Mouse (Mus musculus) CH12.LX (cell line): Measurements from ENCODE around the gene Syn3. TPM values are rescaled to one million over a fixed set of nuclear protein-coding genes. Genes with fewer than 3 reads are reported as not detected.

ENCODE experiments used
- DNase-seq: peaks from one replicate; pipeline ENCODE4 v3.0.0-alpha.2; 2013; ENCODE audit errors: extremely low read depth
- H3K27ac ChIP-seq: 2 replicates; pipeline ENCODE4 v1.5.1; 2012; ENCODE audit warnings: low read depth, mild to moderate bottlenecking, control low read depth, moderate library complexity; ENCODE audit not compliant: insufficient read depth
- H3K27me3 ChIP-seq: replicated peaks from 2 replicates; pipeline ENCODE3; 2012; ENCODE audit warnings: inconsistent platforms
- H3K36me3 ChIP-seq, 2 experiments: replicated peaks in 1 of 2; 2 replicates each; pipeline versions ENCODE3 to v1.6.1; 2012; ENCODE audit warnings: inconsistent platforms in 1 of 2, low read length in 1 of 2, mild to moderate bottlenecking in 1 of 2, mixed read lengths in 1 of 2, moderate library complexity in 1 of 2; ENCODE audit not compliant: control insufficient read depth in 1 of 2, insufficient read depth in 1 of 2
- H3K4me1 ChIP-seq, 2 experiments: 2 replicates each; pipeline ENCODE4 v1.6.1; 2012; ENCODE audit warnings: inconsistent platforms in 1 of 2, moderate library complexity in 1 of 2; ENCODE audit not compliant: insufficient read depth in 2 of 2, control insufficient read depth in 1 of 2
- H3K4me2 ChIP-seq: 2 replicates; pipeline ENCODE4 v1.6.1; 2012; ENCODE audit warnings: low read depth, mild to moderate bottlenecking, control low read depth; ENCODE audit not compliant: poor library complexity, insufficient read depth, severe bottlenecking
- H3K4me3 ChIP-seq, 3 experiments: fragments of 150-350 bp in 1 of 3; sonication (generic) in 1 of 3; replicated peaks in 1 of 3; 2 replicates each; pipeline versions ENCODE3 to v1.5.1; 2011 to 2012; ENCODE audit warnings: low read depth in 2 of 3, low read length in 2 of 3, mild to moderate bottlenecking in 2 of 3, moderate library complexity in 2 of 3, control low read depth in 1 of 3, improper control_type of control experiment in 1 of 3, inconsistent platforms in 1 of 3, mixed read lengths in 1 of 3; ENCODE audit not compliant: poor library complexity in 1 of 3
- H3K79me2 ChIP-seq: replicated peaks from 2 replicates; pipeline ENCODE4 v1.6.1; 2012; ENCODE audit warnings: mild to moderate bottlenecking, moderate library complexity; ENCODE audit not compliant: control insufficient read depth, poor library complexity, insufficient read depth, severe bottlenecking; ENCODE audit errors: extremely low read depth
- H3K9ac ChIP-seq: 2 replicates; pipeline ENCODE4 v1.6.1; 2012; ENCODE audit warnings: low read depth, mild to moderate bottlenecking, control low read depth, moderate library complexity; ENCODE audit not compliant: insufficient read depth
- H3K9me3 ChIP-seq: replicated peaks from 2 replicates; pipeline ENCODE3; 2012; ENCODE audit warnings: low read length, inconsistent platforms, mixed read lengths
- BHLHE40 ChIP-seq: IDR thresholded peaks from 2 replicates; pipeline ENCODE4 v1.6.1; 2011; ENCODE audit warnings: mild to moderate bottlenecking, low read depth, low read length, improper control_type of control experiment
- CHD1 ChIP-seq: IDR thresholded peaks from 2 replicates; pipeline ENCODE4 v1.6.1; 2012; ENCODE audit warnings: low read depth, low read length, improper control_type of control experiment, inconsistent platforms
- CTCF ChIP-seq, 2 experiments: IDR thresholded peaks in 1 of 2; conservative IDR thresholded peaks in 1 of 2; 2 replicates each; pipeline ENCODE4 v1.5.1; 2011 to 2012; ENCODE audit warnings: low read depth in 2 of 2, low read length in 2 of 2, improper control_type of control experiment in 1 of 2, inconsistent platforms in 1 of 2, mild to moderate bottlenecking in 1 of 2, moderate library complexity in 1 of 2
- E2F4 ChIP-seq: IDR thresholded peaks from 2 replicates; pipeline ENCODE4 v1.6.1; 2011; ENCODE audit warnings: low read depth, low read length, improper control_type of control experiment; ENCODE audit not compliant: insufficient replicate concordance
- ELF1 ChIP-seq: IDR thresholded peaks from 2 replicates; pipeline ENCODE4 v1.6.1; 2014; ENCODE audit warnings: low read depth, mild to moderate bottlenecking, inconsistent platforms, low read length, improper control_type of control experiment
- EP300 ChIP-seq: IDR thresholded peaks from 2 replicates; pipeline ENCODE4 v1.6.1; 2011; ENCODE audit warnings: low read length, improper control_type of control experiment
- ETS1 ChIP-seq: conservative IDR thresholded peaks from 2 replicates; pipeline ENCODE4 v1.6.1; 2012; ENCODE audit warnings: low read depth, mild to moderate bottlenecking, inconsistent platforms, low read length, improper control_type of control experiment, moderate library complexity
- HCFC1 ChIP-seq: IDR thresholded peaks from 2 replicates; pipeline ENCODE4 v1.6.1; 2012; ENCODE audit warnings: low read depth, mild to moderate bottlenecking, inconsistent platforms, low read length, improper control_type of control experiment
- IRF4 ChIP-seq: IDR thresholded peaks from 2 replicates; pipeline ENCODE4 v1.6.1; 2014; ENCODE audit warnings: low read depth, mild to moderate bottlenecking, inconsistent platforms, low read length, improper control_type of control experiment
- JUN ChIP-seq: IDR thresholded peaks from 2 replicates; pipeline ENCODE4 v1.6.1; 2011; ENCODE audit warnings: low read depth, mild to moderate bottlenecking, low read length, improper control_type of control experiment, moderate library complexity; ENCODE audit not compliant: insufficient read depth
- JUND ChIP-seq: conservative IDR thresholded peaks from 2 replicates; pipeline ENCODE4 v1.6.1; 2011; ENCODE audit warnings: low read depth, low read length, improper control_type of control experiment
- MAFK ChIP-seq: IDR thresholded peaks from 2 replicates; pipeline ENCODE4 v1.6.1; 2011; ENCODE audit warnings: low read length, improper control_type of control experiment; ENCODE audit not compliant: insufficient replicate concordance
- MAX ChIP-seq: IDR thresholded peaks from 2 replicates; pipeline ENCODE4 v1.6.1; 2011; ENCODE audit warnings: low read length, improper control_type of control experiment
- MAZ ChIP-seq: IDR thresholded peaks from 2 replicates; pipeline ENCODE4 v1.6.1; 2012; ENCODE audit warnings: low read depth, mild to moderate bottlenecking, inconsistent platforms, low read length, improper control_type of control experiment, moderate library complexity
- MXI1 ChIP-seq: IDR thresholded peaks from 2 replicates; pipeline ENCODE4 v1.6.1; 2011; ENCODE audit warnings: mild to moderate bottlenecking, low read depth, low read length, improper control_type of control experiment
- MYC ChIP-seq: IDR thresholded peaks from 2 replicates; pipeline ENCODE4 v1.6.1; 2011; ENCODE audit warnings: low read depth, mild to moderate bottlenecking, improper control_type of control experiment, low read length
- NRF1 ChIP-seq: IDR thresholded peaks from 2 replicates; pipeline ENCODE4 v1.6.1; 2014; ENCODE audit warnings: low read depth, mild to moderate bottlenecking, inconsistent platforms, low read length, improper control_type of control experiment, moderate library complexity
- PAX5 ChIP-seq: IDR thresholded peaks from 2 replicates; pipeline ENCODE4 v1.6.1; 2012; ENCODE audit warnings: low read length, inconsistent platforms, mixed read lengths
- POLR2A ChIP-seq: IDR thresholded peaks from 2 replicates; pipeline ENCODE4 v1.6.1; 2011; ENCODE audit warnings: low read depth, mild to moderate bottlenecking, improper control_type of control experiment, low read length
- RAD21 ChIP-seq: IDR thresholded peaks from 2 replicates; pipeline ENCODE4 v1.6.1; 2011; ENCODE audit warnings: low read depth, mild to moderate bottlenecking, low read length, improper control_type of control experiment, moderate library complexity
- RCOR1 ChIP-seq: conservative IDR thresholded peaks from 2 replicates; pipeline ENCODE4 v1.6.1; 2012; ENCODE audit warnings: low read depth, mild to moderate bottlenecking, inconsistent platforms, low read length, improper control_type of control experiment
- SMC3 ChIP-seq: IDR thresholded peaks from 2 replicates; pipeline ENCODE4 v1.6.1; 2011; ENCODE audit warnings: low read depth, low read length, improper control_type of control experiment
- TBP ChIP-seq: conservative IDR thresholded peaks from 2 replicates; pipeline ENCODE4 v1.6.1; 2011; ENCODE audit warnings: low read depth, low read length, improper control_type of control experiment
- TCF12 ChIP-seq: IDR thresholded peaks from 2 replicates; pipeline ENCODE4 v1.6.1; 2014; ENCODE audit warnings: low read depth, mild to moderate bottlenecking, inconsistent platforms, low read length, improper control_type of control experiment
- UBTF ChIP-seq: IDR thresholded peaks from 2 replicates; pipeline ENCODE4 v1.6.1; 2012; ENCODE audit warnings: low read depth, mild to moderate bottlenecking, inconsistent platforms, low read length, improper control_type of control experiment, moderate library complexity
- USF1 ChIP-seq: IDR thresholded peaks from 2 replicates; pipeline ENCODE4 v1.6.1; 2014; ENCODE audit warnings: low read depth, mild to moderate bottlenecking, inconsistent platforms, low read length, improper control_type of control experiment
- ZC3H11A ChIP-seq: IDR thresholded peaks from 2 replicates; pipeline ENCODE4 v1.6.1; 2012; ENCODE audit warnings: low read depth, mild to moderate bottlenecking, inconsistent platforms, low read length, improper control_type of control experiment
- ZKSCAN1 ChIP-seq: IDR thresholded peaks from 2 replicates; pipeline ENCODE4 v1.6.1; 2012; ENCODE audit warnings: low read depth, inconsistent platforms, low read length, improper control_type of control experiment, borderline replicate concordance
- ZMIZ1 ChIP-seq: IDR thresholded peaks from 2 replicates; pipeline ENCODE4 v1.6.1; 2012; ENCODE audit warnings: low read depth, mild to moderate bottlenecking, inconsistent platforms, low read length, improper control_type of control experiment
- ZNF384 ChIP-seq: IDR thresholded peaks from 2 replicates; pipeline ENCODE4 v1.6.1; 2012; ENCODE audit warnings: low read depth, low read length, improper control_type of control experiment, inconsistent platforms
- dilution Hi-C: fragments of 300-500 bp; cut with MboI; formaldehyde crosslinking; loops from 2 replicates; pipeline ENCODE4 v1.14.3; 2020; ENCODE audit warnings: low sequenced_read_pairs; ENCODE audit not compliant: extremely low pct_unique_long_range_greater_than_20kb, extremely low pct_ligation_motif_present
- in situ Hi-C: fragments of 300-500 bp; cut with MboI; formaldehyde crosslinking; loops from 3 replicates; pipeline ENCODE4 v1.14.3; 2019; ENCODE audit warnings: low sequenced_read_pairs, low pct_ligation_motif_present, low pct_unique_long_range_greater_than_20kb, mixed read lengths
- polyA plus RNA-seq: library from polyadenylated mRNA; unstranded; fragments of >175 nt; gene quantifications from 2 replicates; pipeline ENCODE4 v1.2.1, GENCODE M21; 2012; ENCODE audit warnings: low read depth; ENCODE audit not compliant: insufficient read length
- total RNA-seq, 2 experiments: library from RNA; depleted of rRNA; stranded (reverse); fragments of 300-350 nt in 1 of 2; fragments of >200 nt in 1 of 2; gene quantifications; 2 replicates each; pipeline ENCODE4 v1.2.3; 2012 to 2014

The Syn3 gene
- total and polyA plus RNA-seq, 3 experiments = 2.8 to 8.9 (median 5.6) TPM

- Histone ChIP-seq H3K27me3 (no peaks in the 10 kb centered on the region), H3K4me3 (peak overlapping the region; percentile 68 to 93 (median 85)), H3K4me1 (peaks cover 0 to 26% of the 10 kb centered on the region in 2 experiments; a peak in 2 of 4 replicates), H3K9ac (peak overlapping the region; percentile 55; the same call in 1 of the 2 replicates), H3K9me3 (no peaks in the 10 kb centered on the region), H3K27ac (no peak overlapping the region), H3K36me3 (peaks cover 0 to 22% of the 10 kb centered on the region in 2 experiments), H3K79me2 (peaks cover 1% of the 10 kb centered on the region; the same call in 1 of the 2 replicates), H3K4me2 (peak overlapping the region; percentile 31; the same call in 1 of the 2 replicates)
- dilution Hi-C loops = no loop called here
- DNase-seq = no peak
- TF ChIP-seq MAZ = no peak
- TF ChIP-seq HCFC1 = no peak
- TF ChIP-seq IRF4 = no peak
- no peak for TF ChIP-seq JUN
- TF ChIP-seq ETS1 = no peak
- no peak for TF ChIP-seq EP300
- TF ChIP-seq MAFK = peak; percentile 46; the same call in 1 of the 2 replicates
- no peak for TF ChIP-seq UBTF
- no peak for TF ChIP-seq CHD1
- no peak for TF ChIP-seq BHLHE40
- no peak for TF ChIP-seq RAD21
- 0 out of 2 replicates have a peak, but pooled peaks have one; percentile 29 for TF ChIP-seq ZNF384
- no peak for TF ChIP-seq ELF1
- in situ Hi-C loops = no loop called here
Measured at GRCm38 (mm10) chr10:86022474-86022816, 476.3 kb downstream of the Syn3 start.

GRCm38 (mm10) chr10:86021749-86022473, 476.8 kb downstream of the Syn3 start, which contains the start of gene Fbxo7:
Gene Fbxo7 (plus strand): TSS chr10:86021972.
- Histone ChIP-seq H3K27ac (peak within 1 kb of the TSS; percentile 39), H3K4me2 (peak within 1 kb of the TSS; percentile 60), H3K4me3 (peak within 1 kb of the TSS; percentile 68 to 93 (median 85)), H3K9me3 (no peaks in the 10 kb centered on the region), H3K27me3 (no peaks in the 10 kb centered on the region), H3K4me1 (peaks cover 0 to 26% of the 10 kb centered on the region in 2 experiments; a peak in 2 of 4 replicates), H3K9ac (peak within 1 kb of the TSS; percentile 55), H3K36me3 (peaks cover 0 to 19% of the 10 kb centered on the region in 2 experiments), H3K79me2 (peaks cover 1% of the 10 kb centered on the region; the same call in 1 of the 2 replicates)
- in situ Hi-C loops (no loop called here), dilution Hi-C loops (no loop called here)
- peak; percentile 79 for DNase-seq
- TF ChIP-seq ETS1 (no peak; the same call in 1 of the 2 replicates), ZMIZ1 (peak; percentile 44; the same call in 1 of the 2 replicates), RCOR1 (no peak), ZKSCAN1 (no peak), POLR2A (peak; percentile 67; the same call in 1 of the 2 replicates), HCFC1 (peak; percentile 54), TCF12 (peak; percentile 56), MXI1 (peak; percentile 71), ELF1 (peak; percentile 88), ZC3H11A (no peak), E2F4 (no peak), PAX5 (no peak), IRF4 (peak; percentile 59; the same call in 1 of the 2 replicates), EP300 (no peak), MAX (peak; percentile 60), CTCF (conservative IDR thresholded peaks at IDR 0.05 in 1 of 2, IDR thresholded peaks at IDR 0.05 in 1 of 2; ENCODE audit: low read depth in 2 of 2, low read length in 2 of 2) (peak; percentile 48 to 99; a peak in 3 of 4 replicates), SMC3 (peak; percentile 62), MYC (peak; percentile 56; the same call in 1 of the 2 replicates), BHLHE40 (peak; percentile 87), USF1 (peak; percentile 77), RAD21 (peak; percentile 47), JUND (no peak), NRF1 (peak; percentile 84), TBP (no peak)
